Mouse (Mus musculus): ENCODE measurements around the gene Enah. TPM values are rescaled to one million over a fixed set of nuclear protein-coding genes. Genes with fewer than 3 reads are reported as not detected.

Gene Enah
- polyA plus RNA-seq, 1 experiment from 2014 or later = 32.4 TPM

DNA sequence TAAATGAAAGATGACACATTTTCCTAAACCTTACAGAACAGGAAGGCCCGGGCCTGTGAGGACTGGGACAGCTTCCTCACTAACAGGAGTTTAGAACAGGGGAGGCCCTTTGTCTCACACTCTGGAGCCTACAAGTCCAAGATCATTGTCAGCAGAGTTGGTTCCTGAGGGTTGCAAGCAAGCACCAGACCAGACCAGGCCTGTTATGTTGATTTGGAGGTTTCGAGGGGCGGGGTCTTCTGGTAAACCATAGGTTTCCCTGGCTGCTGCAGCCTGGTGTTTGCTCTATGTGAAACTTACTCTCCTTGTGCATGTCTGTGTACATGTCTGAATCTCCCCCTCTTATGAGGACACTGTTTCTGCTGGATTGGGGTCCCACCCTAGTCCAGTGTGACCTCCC, 20.7 kb upstream of the Enah start:
- WGBS = 86% methylated on average over 3 of the region's 3 CpGs
- no peak for DNase-seq (ENCODE audit: low spot score)
- no peaks in the 10 kb centered on the region for H3K27me3 ChIP-seq (ENCODE audit: control insufficient read depth, insufficient read depth, low read length)
- no peaks in the 10 kb centered on the region for H3K36me3 ChIP-seq (replicated peaks; ENCODE audit: control insufficient read depth, insufficient read depth, low read depth, low read length)
- no peak overlapping the region for H3K4me2 ChIP-seq (ENCODE audit: low read depth, low read length)
- H3K9ac ChIP-seq (replicated peaks; ENCODE audit: low read length) = no peak overlapping the region
- H3K4me1 ChIP-seq (ENCODE audit: control insufficient read depth, insufficient read depth, low read length) = no peaks in the 10 kb centered on the region
- ATAC-seq (replicated peaks; ENCODE audit: insufficient number of reproducible peaks, low FRiP score, low TSS enrichment, low read depth) = no peak
- no peak overlapping the region for H3K4me3 ChIP-seq (ENCODE audit: low read depth, low read length)
- no peaks in the 10 kb centered on the region for H3K9me3 ChIP-seq (replicated peaks; ENCODE audit: control insufficient read depth, low read length)
- no peak overlapping the region for H3K27ac ChIP-seq (replicated peaks; ENCODE audit: low read depth, low read length)

DNA sequence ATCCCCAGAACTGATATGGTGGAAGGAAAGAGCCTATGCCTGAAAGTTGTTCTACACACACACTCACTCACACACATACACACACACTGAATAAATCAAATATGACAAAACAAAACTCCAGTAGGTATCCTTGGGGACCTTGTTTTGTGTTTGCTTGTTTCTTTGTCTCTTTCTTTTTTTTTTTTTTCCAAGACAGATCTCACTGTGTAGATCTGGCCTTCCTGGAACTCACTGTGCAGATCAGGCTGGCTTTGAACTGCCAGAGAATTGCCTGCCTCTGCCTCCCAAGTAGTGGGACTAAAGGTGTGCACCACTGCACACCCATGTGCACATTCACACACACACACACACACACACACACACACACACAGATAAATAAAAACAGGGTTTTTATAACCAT, 12.0 kb upstream of the Enah start:
- DNase-seq (ENCODE audit: low spot score) = no peak
- H3K36me3 ChIP-seq (replicated peaks; ENCODE audit: control insufficient read depth, insufficient read depth, low read depth, low read length) = no peaks in the 10 kb centered on the region
- no peak overlapping the region for H3K9ac ChIP-seq (replicated peaks; ENCODE audit: low read length)
- H3K27ac ChIP-seq (replicated peaks; ENCODE audit: low read depth, low read length) = no peak overlapping the region
- ATAC-seq (replicated peaks; ENCODE audit: insufficient number of reproducible peaks, low FRiP score, low TSS enrichment, low read depth) = no peak
- no peak overlapping the region for H3K4me2 ChIP-seq (ENCODE audit: low read depth, low read length)
- no peaks in the 10 kb centered on the region for H3K27me3 ChIP-seq (ENCODE audit: control insufficient read depth, insufficient read depth, low read length)
- no peaks in the 10 kb centered on the region for H3K9me3 ChIP-seq (replicated peaks; ENCODE audit: control insufficient read depth, low read length)
- no peaks in the 10 kb centered on the region for H3K4me1 ChIP-seq (ENCODE audit: control insufficient read depth, insufficient read depth, low read length)
- no peak overlapping the region for H3K4me3 ChIP-seq (ENCODE audit: low read depth, low read length)

DNA sequence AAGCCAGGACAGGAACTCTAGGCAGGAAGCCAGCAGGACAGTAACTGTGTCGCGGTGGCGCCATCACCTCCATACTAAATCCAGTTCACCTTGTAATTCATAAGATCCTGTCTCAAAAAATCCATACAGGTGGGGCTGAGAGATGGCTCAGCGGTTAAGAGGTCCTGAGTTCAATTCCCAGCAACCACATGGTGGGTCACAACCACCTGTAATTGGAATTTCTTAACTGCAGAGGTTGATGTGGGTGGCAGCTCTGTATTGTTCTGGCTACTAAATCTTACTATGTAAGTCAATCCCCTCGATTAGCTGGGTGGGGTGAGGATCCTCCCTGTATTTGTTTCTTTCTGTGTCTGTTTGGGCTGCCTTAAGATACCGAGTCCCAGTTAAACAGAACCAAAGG, 11.3 kb upstream of the Enah start:
- no peaks in the 10 kb centered on the region for H3K27me3 ChIP-seq (ENCODE audit: control insufficient read depth, insufficient read depth, low read length)
- WGBS = 87% methylated on average over 6 of the region's 6 CpGs
- no peaks in the 10 kb centered on the region for H3K36me3 ChIP-seq (replicated peaks; ENCODE audit: control insufficient read depth, insufficient read depth, low read depth, low read length)
- ATAC-seq (replicated peaks; ENCODE audit: insufficient number of reproducible peaks, low FRiP score, low TSS enrichment, low read depth) = no peak
- H3K9me3 ChIP-seq (replicated peaks; ENCODE audit: control insufficient read depth, low read length) = no peaks in the 10 kb centered on the region
- no peak overlapping the region for H3K4me2 ChIP-seq (ENCODE audit: low read depth, low read length)
- H3K27ac ChIP-seq (replicated peaks; ENCODE audit: low read depth, low read length) = no peak overlapping the region
- no peak overlapping the region for H3K9ac ChIP-seq (replicated peaks; ENCODE audit: low read length)
- DNase-seq (ENCODE audit: low spot score) = no peak
- H3K4me1 ChIP-seq (ENCODE audit: control insufficient read depth, insufficient read depth, low read length) = no peaks in the 10 kb centered on the region
- no peak overlapping the region for H3K4me3 ChIP-seq (ENCODE audit: low read depth, low read length)

- H3K4me1 ChIP-seq (ENCODE audit: control insufficient read depth, insufficient read depth, low read length) = no peaks in the 10 kb centered on the region
- H3K9ac ChIP-seq (replicated peaks; ENCODE audit: low read length) = no peak overlapping the region
- H3K36me3 ChIP-seq (replicated peaks; ENCODE audit: control insufficient read depth, insufficient read depth, low read depth, low read length) = no peaks in the 10 kb centered on the region
- H3K9me3 ChIP-seq (replicated peaks; ENCODE audit: control insufficient read depth, low read length) = no peaks in the 10 kb centered on the region
- H3K4me3 ChIP-seq (ENCODE audit: low read depth, low read length) = no peak overlapping the region
- no peak overlapping the region for H3K4me2 ChIP-seq (ENCODE audit: low read depth, low read length)
- no peaks in the 10 kb centered on the region for H3K27me3 ChIP-seq (ENCODE audit: control insufficient read depth, insufficient read depth, low read length)
- no peak for DNase-seq (ENCODE audit: low spot score)
- ATAC-seq (replicated peaks; ENCODE audit: insufficient number of reproducible peaks, low FRiP score, low TSS enrichment, low read depth) = no peak
- no peak overlapping the region for H3K27ac ChIP-seq (replicated peaks; ENCODE audit: low read depth, low read length)
- 56% methylated on average over 5 of the region's 5 CpGs for WGBS
Observed at GRCm38 (mm10) chr1:182029989-182030649, 10.3 kb upstream of the Enah start.

GRCm38 (mm10) chr1:182028231-182029210, 8.7 kb upstream of the Enah start:
- DNase-seq (ENCODE audit: low spot score) (no peak), ATAC-seq (replicated peaks; ENCODE audit: insufficient number of reproducible peaks, low FRiP score, low TSS enrichment, low read depth) (no peak)
- Histone ChIP-seq H3K4me1 (ENCODE audit: control insufficient read depth, insufficient read depth, low read length) (no peaks in the 10 kb centered on the region), H3K4me2 (ENCODE audit: low read depth, low read length) (no peak overlapping the region), H3K36me3 (replicated peaks; ENCODE audit: control insufficient read depth, insufficient read depth, low read depth, low read length) (no peaks in the 10 kb centered on the region), H3K4me3 (ENCODE audit: low read depth, low read length) (no peak overlapping the region), H3K27ac (replicated peaks; ENCODE audit: low read depth, low read length) (no peak overlapping the region), H3K9me3 (replicated peaks; ENCODE audit: control insufficient read depth, low read length) (no peaks in the 10 kb centered on the region), H3K27me3 (ENCODE audit: control insufficient read depth, insufficient read depth, low read length) (no peaks in the 10 kb centered on the region), H3K9ac (replicated peaks; ENCODE audit: low read length) (no peak overlapping the region)
- WGBS = 86% methylated on average over 25 of the region's 25 CpGs

- Histone ChIP-seq H3K4me3 (ENCODE audit: low read depth, low read length) (no peak overlapping the region), H3K9me3 (replicated peaks; ENCODE audit: control insufficient read depth, low read length) (no peaks in the 10 kb centered on the region), H3K27me3 (ENCODE audit: control insufficient read depth, insufficient read depth, low read length) (no peaks in the 10 kb centered on the region), H3K4me2 (ENCODE audit: low read depth, low read length) (no peak overlapping the region), H3K4me1 (ENCODE audit: control insufficient read depth, insufficient read depth, low read length) (no peaks in the 10 kb centered on the region), H3K36me3 (replicated peaks; ENCODE audit: control insufficient read depth, insufficient read depth, low read depth, low read length) (no peaks in the 10 kb centered on the region), H3K27ac (replicated peaks; ENCODE audit: low read depth, low read length) (no peak overlapping the region), H3K9ac (replicated peaks; ENCODE audit: low read length) (no peak overlapping the region)
- DNase-seq (ENCODE audit: low spot score) = no peak
- no peak for ATAC-seq (replicated peaks; ENCODE audit: insufficient number of reproducible peaks, low FRiP score, low TSS enrichment, low read depth)
- 55% methylated on average over 9 of the region's 9 CpGs for WGBS
Observed at GRCm38 (mm10) chr1:182027426-182027979, 7.7 kb upstream of the Enah start.

DNA sequence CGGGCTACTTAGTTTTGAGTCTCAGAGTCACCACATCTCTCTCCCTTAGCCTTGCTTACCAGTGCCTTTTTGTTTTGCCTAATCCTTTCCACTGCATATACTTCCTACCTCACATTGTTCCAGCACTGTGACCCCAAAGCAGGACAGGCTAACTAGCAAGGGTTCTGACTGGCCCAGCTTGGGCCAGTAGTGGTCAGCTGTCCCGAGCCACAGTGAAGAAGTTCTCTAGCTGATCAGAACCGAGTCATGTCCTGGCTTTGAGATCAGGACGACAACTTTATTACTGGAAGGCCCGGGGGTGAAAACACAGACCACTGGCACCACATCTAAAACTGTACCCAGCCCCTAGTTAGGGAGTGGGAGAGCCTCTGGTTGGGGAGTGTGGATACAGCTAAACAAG, 7.0 kb upstream of the Enah start:
- no peaks in the 10 kb centered on the region for H3K36me3 ChIP-seq (replicated peaks; ENCODE audit: control insufficient read depth, insufficient read depth, low read depth, low read length)
- H3K9ac ChIP-seq (replicated peaks; ENCODE audit: low read length) = no peak overlapping the region
- H3K4me2 ChIP-seq (ENCODE audit: low read depth, low read length) = no peak overlapping the region
- H3K4me3 ChIP-seq (ENCODE audit: low read depth, low read length) = no peak overlapping the region
- H3K27me3 ChIP-seq (ENCODE audit: control insufficient read depth, insufficient read depth, low read length) = no peaks in the 10 kb centered on the region
- 84% methylated on average over 5 of the region's 5 CpGs for WGBS
- no peak for ATAC-seq (replicated peaks; ENCODE audit: insufficient number of reproducible peaks, low FRiP score, low TSS enrichment, low read depth)
- no peak overlapping the region for H3K27ac ChIP-seq (replicated peaks; ENCODE audit: low read depth, low read length)
- DNase-seq (ENCODE audit: low spot score) = no peak
- H3K9me3 ChIP-seq (replicated peaks; ENCODE audit: control insufficient read depth, low read length) = no peaks in the 10 kb centered on the region
- H3K4me1 ChIP-seq (ENCODE audit: control insufficient read depth, insufficient read depth, low read length) = no peaks in the 10 kb centered on the region

DNA sequence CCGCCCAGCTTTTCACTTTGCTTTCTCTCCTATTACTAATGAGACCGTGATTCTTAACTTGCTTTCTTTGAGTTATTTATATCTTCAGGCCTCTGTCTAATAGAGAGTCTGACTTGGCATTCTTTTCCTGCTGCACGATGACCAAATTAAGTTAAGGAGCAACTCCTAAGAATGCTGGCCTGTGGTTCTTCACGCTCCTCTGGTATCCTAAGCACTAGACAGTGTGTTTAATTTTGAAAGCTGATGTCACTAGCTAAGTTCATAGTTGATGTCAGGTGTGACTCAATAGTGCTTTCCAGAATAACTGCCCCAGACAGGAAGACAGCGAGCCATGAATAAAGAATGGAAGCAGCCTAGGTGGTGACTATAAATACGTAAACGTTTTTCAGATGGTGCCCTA, 6.3 kb upstream of the Enah start:
- no peaks in the 10 kb centered on the region for H3K36me3 ChIP-seq (replicated peaks; ENCODE audit: control insufficient read depth, insufficient read depth, low read depth, low read length)
- no peak overlapping the region for H3K9ac ChIP-seq (replicated peaks; ENCODE audit: low read length)
- H3K4me3 ChIP-seq (ENCODE audit: low read depth, low read length) = no peak overlapping the region
- H3K27me3 ChIP-seq (ENCODE audit: control insufficient read depth, insufficient read depth, low read length) = no peaks in the 10 kb centered on the region
- H3K9me3 ChIP-seq (replicated peaks; ENCODE audit: control insufficient read depth, low read length) = no peaks in the 10 kb centered on the region
- H3K4me2 ChIP-seq (ENCODE audit: low read depth, low read length) = no peak overlapping the region
- no peak for DNase-seq (ENCODE audit: low spot score)
- no peaks in the 10 kb centered on the region for H3K4me1 ChIP-seq (ENCODE audit: control insufficient read depth, insufficient read depth, low read length)
- 76% methylated on average over 7 of the region's 7 CpGs for WGBS
- H3K27ac ChIP-seq (replicated peaks; ENCODE audit: low read depth, low read length) = no peak overlapping the region
- no peak for ATAC-seq (replicated peaks; ENCODE audit: insufficient number of reproducible peaks, low FRiP score, low TSS enrichment, low read depth)
